Comparison of ENCODE assay signal across 28 mouse cellular contexts in genomic region chr4:95098722-95099097, GRCm38 (mm10). TPM values are rescaled to one million over a fixed set of nuclear protein-coding genes. Genes with fewer than 3 reads are reported as not detected.
A peak's percentile ranks its signal among the peaks of the same experiment; 100 is the strongest.
DNase-seq lines count a peak whose midpoint lies in the region; ATAC-seq and TF ChIP-seq lines count a peak whose summit lies in the region.
"Had no signal": no experiment of that assay in that cellular context is flagged by ENCODE, and none has a peak within 500 bp of the region (broad histone marks: within the 10 kb centered on the region; RNA-seq: fewer than 3 reads in every experiment).

No protein-coding gene starts in this region.

- no peaks in the 10 kb centered on the region for H3K36me3 ChIP-seq in forebrain, embryonic 14.5 days (ENCODE audit: control insufficient read depth, insufficient read depth, low read length)
- H3K36me3 ChIP-seq in forebrain, embryonic 16.5 days (ENCODE audit: control insufficient read depth, insufficient read depth), result no peaks in the 10 kb centered on the region
- H3K36me3 ChIP-seq in embryonic facial prominence, embryonic 12.5 days, result no peaks in the 10 kb centered on the region
- H3K36me3 ChIP-seq in limb, embryonic 14.5 days (ENCODE audit: control insufficient read depth, insufficient read depth, low read length), result no peaks in the 10 kb centered on the region
- H3K36me3 ChIP-seq: forebrain, embryonic 15.5 days; heart, embryonic 13.5 days; hindbrain, embryonic 12.5 days; limb, embryonic 15.5 days; liver, embryonic 15.5 days; midbrain, embryonic 13.5 days; neural tube, embryonic 12.5 days had no signal

- H3K27ac ChIP-seq in forebrain, embryonic 14.5 days (ENCODE audit: low read depth, low read length), result no peak overlapping the region
- no peak overlapping the region for H3K27ac ChIP-seq in forebrain, embryonic 16.5 days (ENCODE audit: low read length)
- peak overlapping the region; percentile 51; the same call in 1 of the 2 replicates for H3K27ac ChIP-seq in embryonic facial prominence, embryonic 12.5 days
- H3K27ac ChIP-seq in limb, embryonic 14.5 days (replicated peaks; ENCODE audit: low read depth, low read length), result no peak overlapping the region
- H3K27ac ChIP-seq: forebrain, embryonic 15.5 days; heart, adult 2 months; heart, embryonic 13.5 days; hindbrain, embryonic 12.5 days; limb, embryonic 15.5 days; liver, embryonic 15.5 days; midbrain, embryonic 13.5 days; neural tube, embryonic 12.5 days had no signal

- no peaks in the 10 kb centered on the region for H3K27me3 ChIP-seq in forebrain, embryonic 14.5 days (replicated peaks; ENCODE audit: control insufficient read depth, insufficient read depth, low read length)
- no peaks in the 10 kb centered on the region for H3K27me3 ChIP-seq in forebrain, embryonic 16.5 days (replicated peaks; ENCODE audit: control insufficient read depth, insufficient read depth, low read length)
- no peaks in the 10 kb centered on the region for H3K27me3 ChIP-seq in embryonic facial prominence, embryonic 12.5 days
- no peaks in the 10 kb centered on the region for H3K27me3 ChIP-seq in limb, embryonic 14.5 days (ENCODE audit: control insufficient read depth, insufficient read depth, low read length)
- H3K27me3 ChIP-seq: forebrain, embryonic 15.5 days; heart, embryonic 13.5 days; hindbrain, embryonic 12.5 days; limb, embryonic 15.5 days; liver, embryonic 15.5 days; midbrain, embryonic 13.5 days; neural tube, embryonic 12.5 days had no signal

- H3K4me2 ChIP-seq in forebrain, embryonic 14.5 days (ENCODE audit: low read length), result no peak overlapping the region
- H3K4me2 ChIP-seq in forebrain, embryonic 16.5 days (ENCODE audit: low read length), result no peak overlapping the region
- H3K4me2 ChIP-seq in embryonic facial prominence, embryonic 12.5 days (replicated peaks), result no peak overlapping the region
- no peak overlapping the region for H3K4me2 ChIP-seq in limb, embryonic 14.5 days (replicated peaks; ENCODE audit: low read depth, low read length, severe bottlenecking)
- H3K4me2 ChIP-seq: forebrain, embryonic 15.5 days; heart, embryonic 13.5 days; hindbrain, embryonic 12.5 days; limb, embryonic 15.5 days; liver, embryonic 15.5 days; midbrain, embryonic 13.5 days; neural tube, embryonic 12.5 days had no signal

- H3K4me1 ChIP-seq in forebrain, embryonic 14.5 days (ENCODE audit: control insufficient read depth, insufficient read depth, low read length), result no peaks in the 10 kb centered on the region
- H3K4me1 ChIP-seq in forebrain, embryonic 16.5 days (replicated peaks; ENCODE audit: control insufficient read depth, insufficient read depth, low read length), result no peaks in the 10 kb centered on the region
- peaks cover 24% of the 10 kb centered on the region for H3K4me1 ChIP-seq in embryonic facial prominence, embryonic 12.5 days
- peaks cover 17% of the 10 kb centered on the region for H3K4me1 ChIP-seq in limb, embryonic 14.5 days (ENCODE audit: control insufficient read depth, insufficient read depth, low read length)
- H3K4me1 ChIP-seq: forebrain, embryonic 15.5 days; hindbrain, embryonic 12.5 days; liver, embryonic 15.5 days; midbrain, embryonic 13.5 days; neural tube, embryonic 12.5 days had no signal

- 53% methylated on average over 5 of the region's 5 CpGs for WGBS in forebrain, embryonic 14.5 days
- WGBS in forebrain, embryonic 16.5 days, result 40% methylated on average over 5 of the region's 5 CpGs
- 34% methylated on average over 5 of the region's 5 CpGs for WGBS in embryonic facial prominence, embryonic 12.5 days
- 30% methylated on average over 5 of the region's 5 CpGs for WGBS in limb, embryonic 14.5 days

- H3K9ac ChIP-seq in forebrain, embryonic 14.5 days (ENCODE audit: low read length), result no peak overlapping the region
- no peak overlapping the region for H3K9ac ChIP-seq in forebrain, embryonic 16.5 days (replicated peaks; ENCODE audit: low read depth, low read length)
- H3K9ac ChIP-seq in embryonic facial prominence, embryonic 12.5 days, result no peak overlapping the region
- H3K9ac ChIP-seq in limb, embryonic 14.5 days (ENCODE audit: low read depth, low read length, severe bottlenecking), result no peak overlapping the region
- H3K9ac ChIP-seq: forebrain, embryonic 15.5 days; heart, embryonic 13.5 days; hindbrain, embryonic 12.5 days; limb, embryonic 15.5 days; liver, embryonic 15.5 days; midbrain, embryonic 13.5 days; neural tube, embryonic 12.5 days had no signal

- TF ChIP-seq POLR2A in limb, embryonic 14.5 days (IDR thresholded peaks at IDR 0.05; ENCODE audit: borderline replicate concordance, extremely low read depth, insufficient read depth, insufficient read length), result no peak

- ATAC-seq in forebrain, embryonic 14.5 days, result no peak
- no peak for ATAC-seq in forebrain, embryonic 16.5 days
- ATAC-seq in embryonic facial prominence, embryonic 12.5 days (ENCODE audit: insufficient number of reproducible peaks, insufficient read depth, low FRiP score, low TSS enrichment), result no peak
- peak; percentile 26; the same call in 1 of the 2 replicates for ATAC-seq in limb, embryonic 14.5 days (ENCODE audit: low FRiP score, low read depth)
- ATAC-seq: CD4-positive, CD25-positive, alpha-beta regulatory T cell, adult 4 months; forebrain, embryonic 15.5 days; inflammation-experienced regulatory T-cells, adult 6 months; midbrain, embryonic 13.5 days had no signal

- no peaks in the 10 kb centered on the region; the same call in 1 of the 2 replicates for H3K9me3 ChIP-seq in forebrain, embryonic 14.5 days (replicated peaks; ENCODE audit: control insufficient read depth, low read length)
- H3K9me3 ChIP-seq in forebrain, embryonic 16.5 days (ENCODE audit: control insufficient read depth, low read length), result peaks cover 3% of the 10 kb centered on the region; the same call in 1 of the 2 replicates
- H3K9me3 ChIP-seq in embryonic facial prominence, embryonic 12.5 days, result peaks cover 7% of the 10 kb centered on the region
- 0 out of 2 replicates have a peak, but pooled peaks cover 4% of the 10 kb centered on the region for H3K9me3 ChIP-seq in limb, embryonic 14.5 days (ENCODE audit: control insufficient read depth, low read length)
- H3K9me3 ChIP-seq: forebrain, embryonic 15.5 days; limb, embryonic 15.5 days; liver, embryonic 15.5 days; midbrain, embryonic 13.5 days; neural tube, embryonic 12.5 days had no signal

- DNase-seq in forebrain, embryonic 14.5 days (ENCODE audit: low spot score), result peak; percentile 13
- DNase-seq in layer of hippocampus, adult 9-11 months, result peak; percentile 39
- no peak for DNase-seq in layer of hippocampus, postnatal 36 days
- no peak for DNase-seq in limb, embryonic 14.5 days (ENCODE audit: low spot score)
- no peak for DNase-seq in natural killer cell, adult 2 months (ENCODE audit: low spot score in 2 of 2)
- no peak for DNase-seq in testis, postnatal 14 days (ENCODE audit: low spot score)
- DNase-seq: adrenal gland, postnatal 25 days; cerebellum, adult 8-10 months; gastrocnemius, postnatal 25 days; heart, adult 2 months; kidney, adult 8-10 months; kidney, postnatal 25 days; lung, postnatal 14 days; right cerebral cortex, postnatal 25 days; spleen, adult 18-20 months; thymus, postnatal 14 days had no signal

- H3K4me3 ChIP-seq in forebrain, embryonic 14.5 days (ENCODE audit: low read depth, low read length), result no peak overlapping the region
- H3K4me3 ChIP-seq in forebrain, embryonic 16.5 days (replicated peaks; ENCODE audit: low read length), result no peak overlapping the region
- H3K4me3 ChIP-seq in embryonic facial prominence, embryonic 12.5 days, result no peak overlapping the region
- H3K4me3 ChIP-seq in limb, embryonic 14.5 days (replicated peaks; ENCODE audit: low read length), result no peak overlapping the region
- H3K4me3 ChIP-seq: forebrain, embryonic 15.5 days; heart, adult 2 months; heart, embryonic 13.5 days; hindbrain, embryonic 12.5 days; limb, embryonic 15.5 days; liver, embryonic 15.5 days; megakaryocyte, embryonic 14.5 days; midbrain, embryonic 13.5 days; neural tube, embryonic 12.5 days had no signal

RNA-seq across cellular contexts. Expression of gene Jun, which starts 46.7 kb away (rescaled TPM):
- polyA plus RNA-seq in forebrain, embryonic 14.5 days (2014; fragmentation: Nextera tagmentation; extraction: Ambion mirVana), result 36.0 and 36.4 TPM in 2 replicates
- polyA plus RNA-seq in forebrain, embryonic 16.5 days (2015; fragmentation: Nextera tagmentation; extraction: Ambion mirVana), result 72.2 and 80.1 TPM in 2 replicates
- total RNA-seq in layer of hippocampus, postnatal 36 days (2021), result 100 to 1,000 TPM; 108 to 114 TPM
- 112 and 118 TPM in 2 replicates for polyA plus RNA-seq in embryonic facial prominence, embryonic 12.5 days (2016; fragmentation: Nextera tagmentation; extraction: Ambion mirVana)
- polyA plus RNA-seq in limb, embryonic 14.5 days (2012; rRNA removed), result 65.3 and 91.6 TPM in 2 replicates
- polyA plus RNA-seq in limb, embryonic 14.5 days (2014; fragmentation: Nextera tagmentation; extraction: Ambion mirVana), result 50.6 and 56.2 TPM in 2 replicates

Comparison
In these comparisons a context has a peak if more than half of its experiments do, and no peak if none do; other contexts are left out.
1. DNase-seq: peak in forebrain, embryonic 14.5 days (single experiment) and layer of hippocampus, adult 9-11 months (single experiment); none in layer of hippocampus, postnatal 36 days (0 of 2), limb, embryonic 14.5 days (single experiment), natural killer cell, adult 2 months (0 of 2) and testis, postnatal 14 days (single experiment).